Mouse (Mus musculus) forebrain, embryonic 13.5 days (tissue): ENCODE results near the gene Psmd11. TPM values are rescaled to one million over a fixed set of nuclear protein-coding genes. Genes with fewer than 3 reads are reported as not detected.
A peak's percentile ranks its signal among the peaks of the same experiment; 100 is the strongest.

Source experiments
- ATAC-seq: fragments of 200-750 bp; cut with Nextera tagmentation; 2 replicates; pipeline ENCODE4 v1.8.0; 2017
- H3K27ac ChIP-seq: fragments of 300-500 bp; sonication (generic); 2 replicates; pipeline ENCODE4 v1.5.1; 2015; ENCODE audit warnings: inconsistent platforms, mild to moderate bottlenecking, moderate library complexity
- H3K27me3 ChIP-seq: fragments of 300-500 bp; sonication (generic); 2 replicates; pipeline ENCODE4 v1.6.1; 2015; ENCODE audit warnings: mild to moderate bottlenecking, inconsistent platforms
- H3K36me3 ChIP-seq: fragments of 300-500 bp; sonication (generic); 2 replicates; pipeline ENCODE4 v1.6.1; 2015; ENCODE audit warnings: mild to moderate bottlenecking, inconsistent platforms; ENCODE audit not compliant: poor library complexity, severe bottlenecking
- H3K4me1 ChIP-seq: fragments of 300-500 bp; sonication (generic); 2 replicates; pipeline ENCODE4 v1.6.1; 2015; ENCODE audit warnings: inconsistent platforms
- H3K4me2 ChIP-seq: fragments of 300-500 bp; sonication (generic); 2 replicates; pipeline ENCODE4 v1.6.1; 2015; ENCODE audit warnings: inconsistent platforms, mild to moderate bottlenecking, moderate library complexity
- H3K4me3 ChIP-seq: fragments of 300-500 bp; sonication (generic); 2 replicates; pipeline ENCODE4 v1.5.1; 2015; ENCODE audit warnings: mild to moderate bottlenecking, inconsistent platforms
- H3K9ac ChIP-seq: fragments of 300-500 bp; sonication (generic); 2 replicates; pipeline ENCODE4 v1.6.1; 2015; ENCODE audit warnings: mild to moderate bottlenecking, inconsistent platforms
- H3K9me3 ChIP-seq: fragments of 300-500 bp; sonication (generic); replicated peaks from 2 replicates; pipeline ENCODE4 v1.6.1; 2016; ENCODE audit warnings: inconsistent platforms
- WGBS: fragments of 180-500 bp; shearing (Covaris S2); methylation state at CpG from one replicate; pipeline ENCODE4 v1.1.7; 2015; 5-methylcytosine and 5-hydroxymethylcytosine counted together
- polyA plus RNA-seq: library from polyadenylated mRNA; unstranded; fragments of >200 nt; fragmentation: Nextera tagmentation; extraction: Ambion mirVana; gene quantifications from 2 replicates; pipeline ENCODE4 v1.2.1, GENCODE M21; 2015

The Psmd11 gene
- polyA plus RNA-seq, 1 experiment from 2014 or later = 370 TPM

DNA sequence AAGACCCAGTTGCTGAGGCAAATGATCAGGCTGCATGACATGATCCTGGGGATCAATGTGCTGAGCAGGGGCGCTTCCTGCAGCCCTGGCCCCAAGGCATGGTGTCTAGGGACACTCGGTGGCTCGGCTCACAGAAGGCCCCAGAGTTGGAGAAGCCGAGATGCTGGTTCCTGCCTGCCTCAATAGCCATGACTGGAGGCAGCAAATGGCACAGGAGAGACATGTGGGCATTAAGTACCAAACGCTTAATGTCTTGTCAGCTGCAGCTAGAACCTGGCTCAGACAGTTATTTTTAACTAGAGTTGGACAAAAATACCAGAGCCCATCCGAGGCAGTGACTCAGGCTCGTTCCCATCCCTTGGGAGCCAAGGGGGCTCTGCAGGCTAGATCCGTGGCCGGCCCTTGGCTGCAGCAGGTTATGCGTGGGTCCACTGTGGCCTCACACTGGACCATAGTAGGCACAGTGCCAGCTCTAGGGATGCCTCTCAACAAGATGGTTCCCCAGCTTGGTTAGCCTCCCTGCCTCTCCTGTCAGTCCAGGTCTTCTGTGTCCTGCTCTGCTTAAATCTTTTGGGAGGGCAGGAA, 57.3 kb downstream of the Psmd11 start:
- Histone ChIP-seq H3K4me3 (no peak overlapping the region), H3K4me2 (no peak overlapping the region), H3K27me3 (peaks cover 6% of the 10 kb centered on the region; the same call in 1 of the 2 replicates), H3K9me3 (no peaks in the 10 kb centered on the region), H3K4me1 (peaks cover 90% of the 10 kb centered on the region), H3K36me3 (peaks cover 17% of the 10 kb centered on the region; the same call in 1 of the 2 replicates), H3K27ac (no peak overlapping the region), H3K9ac (peak overlapping the region; percentile 18; the same call in 1 of the 2 replicates)
- WGBS = 85% methylated on average over 10 of the region's 10 CpGs
- no peak for ATAC-seq

DNA sequence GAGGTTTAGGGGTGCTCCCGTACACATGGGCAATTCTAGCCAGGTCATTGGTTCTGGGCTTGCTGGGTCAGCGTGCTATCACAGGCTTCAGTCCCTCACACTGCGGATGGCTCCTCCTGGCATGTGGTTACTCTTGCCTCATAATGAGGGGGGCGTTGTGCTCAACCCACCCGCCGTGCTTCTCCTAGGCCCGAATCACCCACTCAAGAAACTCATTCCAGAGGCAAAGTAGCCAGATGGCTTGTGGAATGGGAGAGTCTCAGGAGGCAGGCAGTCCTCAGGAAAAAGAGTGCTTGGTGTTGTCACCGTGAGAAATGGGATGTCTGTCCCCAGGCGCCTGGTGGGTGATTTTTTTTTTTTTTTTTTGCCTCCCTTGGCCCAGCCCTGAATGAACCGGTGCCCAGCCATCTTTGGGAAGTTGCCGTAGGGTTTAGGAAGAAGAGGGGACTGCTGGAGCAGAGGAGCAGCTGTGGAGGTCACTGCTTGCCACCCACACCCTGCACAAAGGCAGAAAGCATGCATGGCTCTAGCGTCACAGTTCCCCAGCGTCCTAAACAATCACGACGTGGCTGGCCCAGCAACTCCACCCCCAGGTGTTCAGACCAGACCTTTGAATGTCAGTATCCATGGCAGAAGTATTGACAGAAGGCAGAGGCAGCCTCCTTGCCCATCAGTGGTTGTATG, 59.6 kb downstream of the Psmd11 start:
- 71% methylated on average over 15 of the region's 15 CpGs for WGBS
- Histone ChIP-seq H3K4me3 (no peak overlapping the region), H3K9ac (no peak overlapping the region), H3K4me1 (peaks cover 69% of the 10 kb centered on the region), H3K27ac (peak overlapping the region; percentile 76; the same call in 1 of the 2 replicates), H3K9me3 (no peaks in the 10 kb centered on the region), H3K4me2 (no peak overlapping the region), H3K27me3 (no peaks in the 10 kb centered on the region; the same call in 1 of the 2 replicates), H3K36me3 (peaks cover under 1% of the 10 kb centered on the region; the same call in 1 of the 2 replicates)
- ATAC-seq = no peak

DNA sequence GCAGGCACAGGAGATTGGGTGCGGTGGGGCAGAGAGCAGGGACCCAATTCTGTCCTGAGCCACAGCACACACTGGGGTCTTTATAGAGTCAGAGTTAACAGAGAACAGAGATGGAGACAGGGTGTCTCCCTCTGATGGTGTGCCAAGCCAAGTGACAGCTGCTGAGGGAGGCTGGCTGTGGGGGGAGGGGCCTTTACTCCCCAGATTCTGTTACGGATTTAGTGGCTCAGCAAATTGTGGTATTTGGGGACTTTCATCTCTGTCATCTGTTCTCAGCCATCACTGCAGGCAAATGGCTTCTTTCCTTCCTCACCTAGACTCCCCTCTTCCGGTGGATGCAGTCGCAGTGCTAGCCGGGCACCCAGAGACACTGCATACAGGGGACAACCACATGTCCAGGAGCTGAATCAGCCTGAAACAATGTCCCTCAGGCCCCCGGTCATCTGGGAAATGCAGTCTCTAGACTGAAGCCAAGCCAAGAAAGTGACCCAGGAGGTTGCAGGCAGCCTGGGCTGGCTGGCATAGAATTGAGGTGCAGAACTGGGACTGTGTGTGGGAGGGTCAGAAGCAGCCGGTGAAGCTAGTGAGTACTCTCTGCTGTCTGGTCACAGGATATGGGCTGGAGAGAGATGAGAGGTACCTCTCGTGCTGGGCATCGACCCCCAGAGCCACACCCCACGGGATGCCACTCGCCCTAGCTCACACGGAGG, 60.9 kb downstream of the Psmd11 start:
- WGBS = 55% methylated on average over 12 of the region's 12 CpGs
- Histone ChIP-seq H3K4me3 (no peak overlapping the region), H3K4me1 (peaks cover 57% of the 10 kb centered on the region), H3K4me2 (peak overlapping the region; percentile 6; the same call in 1 of the 2 replicates), H3K27me3 (no peaks in the 10 kb centered on the region), H3K36me3 (no peaks in the 10 kb centered on the region), H3K27ac (peak overlapping the region; percentile 76), H3K9ac (peak overlapping the region; percentile 35; the same call in 1 of the 2 replicates), H3K9me3 (no peaks in the 10 kb centered on the region)
- peak; percentile 26; the same call in 1 of the 2 replicates for ATAC-seq

DNA sequence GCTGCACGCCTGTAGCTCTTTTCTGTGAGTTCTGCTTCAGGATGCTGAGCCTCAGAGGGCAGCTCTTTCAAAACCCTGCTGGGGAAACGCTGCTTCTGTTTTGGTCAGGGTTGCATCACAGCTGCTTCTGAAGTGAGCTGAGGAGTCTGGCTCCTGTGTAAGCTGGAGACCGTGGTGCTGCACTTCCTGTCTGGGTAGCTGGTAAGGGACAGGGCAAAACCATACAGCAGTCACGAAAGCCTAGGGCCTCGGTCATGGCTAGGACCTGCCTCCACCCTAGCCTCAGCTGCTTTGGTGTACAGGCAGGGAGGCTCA, 61.4 kb downstream of the Psmd11 start:
- H3K4me3 ChIP-seq = no peak overlapping the region
- H3K27ac ChIP-seq = peak overlapping the region; percentile 76
- no peaks in the 10 kb centered on the region for H3K27me3 ChIP-seq

DNA sequence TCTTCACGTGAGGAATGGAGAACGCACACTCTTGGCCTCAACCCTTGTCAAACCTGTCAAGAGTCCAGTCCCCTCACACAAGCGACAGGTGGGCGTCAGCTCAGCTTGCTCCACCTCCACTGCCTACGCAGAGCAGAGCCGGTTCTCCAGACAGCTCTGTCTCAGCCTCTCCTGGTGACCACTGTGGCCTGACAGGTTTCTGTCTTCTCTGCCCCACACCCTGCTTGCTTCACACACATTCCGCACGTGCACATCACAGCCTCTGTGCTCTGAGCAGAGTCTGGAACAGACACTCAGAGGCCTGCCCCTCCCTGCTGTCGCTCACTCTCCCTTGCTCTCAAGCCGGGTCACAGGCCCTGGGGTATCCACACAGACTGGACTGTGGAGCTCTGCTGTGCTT, 62.4 kb downstream of the Psmd11 start:
- H3K36me3 ChIP-seq = no peaks in the 10 kb centered on the region
- no peaks in the 10 kb centered on the region for H3K9me3 ChIP-seq
- no peak overlapping the region for H3K27ac ChIP-seq
- peaks cover 46% of the 10 kb centered on the region for H3K4me1 ChIP-seq
- H3K27me3 ChIP-seq = no peaks in the 10 kb centered on the region
- WGBS = 76% methylated on average over 10 of the region's 10 CpGs
- H3K4me2 ChIP-seq = no peak overlapping the region
- H3K4me3 ChIP-seq = no peak overlapping the region
- no peak for ATAC-seq
- H3K9ac ChIP-seq = no peak overlapping the region

More for the DNA sequence above, 61.4 kb downstream of the Psmd11 start:
- no peaks in the 10 kb centered on the region for H3K36me3 ChIP-seq
- ATAC-seq = peak; percentile 12; the same call in 1 of the 2 replicates
- H3K4me2 ChIP-seq = no peak overlapping the region
- peak overlapping the region; percentile 35; the same call in 1 of the 2 replicates for H3K9ac ChIP-seq
- WGBS = 61% methylated on average over 5 of the region's 5 CpGs
- no peaks in the 10 kb centered on the region for H3K9me3 ChIP-seq
- peaks cover 55% of the 10 kb centered on the region for H3K4me1 ChIP-seq

DNA sequence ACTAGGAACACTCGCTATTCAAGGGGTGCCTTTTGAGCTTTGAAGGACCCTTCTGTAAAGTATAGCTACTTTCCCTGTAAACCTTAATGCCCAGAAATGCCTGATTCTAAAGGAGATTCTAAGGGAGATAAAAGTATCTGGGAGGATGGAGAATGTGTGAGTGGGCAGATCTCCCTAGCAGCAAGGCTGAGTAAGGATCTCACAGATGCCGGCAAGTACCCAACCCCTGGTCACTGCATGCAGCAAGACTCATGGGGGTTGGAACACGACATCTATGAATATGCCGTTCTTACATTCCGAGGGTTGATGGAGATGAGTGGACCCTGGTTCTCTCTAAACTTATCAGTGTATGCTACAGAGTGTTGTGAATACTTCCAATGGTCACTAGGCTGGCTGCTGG, 64.8 kb downstream of the Psmd11 start:
- 94% methylated on average over 5 of the region's 5 CpGs for WGBS
- no peaks in the 10 kb centered on the region for H3K36me3 ChIP-seq

DNA sequence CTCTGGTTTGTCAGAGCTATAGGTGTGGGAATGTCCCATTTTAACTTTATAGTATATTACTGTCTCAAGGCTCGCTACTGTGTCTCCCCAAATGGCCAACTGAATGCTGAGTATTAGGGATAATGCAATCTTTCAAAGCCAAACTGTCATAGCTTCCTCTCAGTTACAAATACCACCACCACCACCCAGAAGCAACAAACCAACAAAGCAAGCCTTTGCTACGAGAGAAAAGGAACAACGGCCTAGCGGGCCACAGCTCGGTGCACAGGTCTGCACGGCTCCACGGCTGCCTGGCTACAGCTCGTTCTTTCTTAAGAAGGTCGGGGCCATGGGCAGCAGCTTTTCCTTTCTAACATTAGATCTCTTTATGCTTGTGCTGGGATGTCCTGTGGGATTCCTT, 66.4 kb downstream of the Psmd11 start:
- peaks cover 30% of the 10 kb centered on the region for H3K4me1 ChIP-seq
- WGBS = 63% methylated on average over 9 of the region's 9 CpGs
- ATAC-seq = no peak

More for the DNA sequence above, 64.8 kb downstream of the Psmd11 start:
- H3K9me3 ChIP-seq = no peaks in the 10 kb centered on the region
- no peak overlapping the region for H3K27ac ChIP-seq
- no peak for ATAC-seq
- no peaks in the 10 kb centered on the region for H3K27me3 ChIP-seq
- H3K4me2 ChIP-seq = no peak overlapping the region
- H3K9ac ChIP-seq = no peak overlapping the region
- no peak overlapping the region for H3K4me3 ChIP-seq
- peaks cover 30% of the 10 kb centered on the region for H3K4me1 ChIP-seq

DNA sequence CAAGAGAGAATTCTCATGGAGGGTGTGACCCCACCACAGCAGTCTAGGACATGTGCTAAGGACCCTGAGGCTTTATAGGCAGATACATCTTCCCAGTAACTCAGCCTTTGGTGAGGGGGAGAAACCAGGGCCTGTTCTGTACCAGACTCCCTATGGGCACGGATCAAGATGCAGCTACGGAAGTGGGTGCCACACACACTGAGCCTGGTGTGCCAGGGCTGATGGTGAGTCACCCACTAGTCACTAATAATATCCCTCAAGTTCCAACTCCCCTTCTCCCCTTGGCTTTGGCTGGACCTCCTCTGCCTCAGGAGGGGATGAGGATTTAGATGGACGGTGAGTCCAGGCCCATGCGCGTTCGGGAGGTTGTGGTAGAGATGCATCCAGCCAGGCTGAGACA, 67.6 kb downstream of the Psmd11 start:
- no peak overlapping the region for H3K27ac ChIP-seq
- H3K4me3 ChIP-seq = no peak overlapping the region
- H3K4me1 ChIP-seq = peaks cover 33% of the 10 kb centered on the region
- no peak for ATAC-seq
- no peaks in the 10 kb centered on the region for H3K9me3 ChIP-seq
- no peak overlapping the region for H3K9ac ChIP-seq
- WGBS = 92% methylated on average over 6 of the region's 6 CpGs
- H3K27me3 ChIP-seq = no peaks in the 10 kb centered on the region
- H3K4me2 ChIP-seq = no peak overlapping the region
- no peaks in the 10 kb centered on the region for H3K36me3 ChIP-seq

More for the DNA sequence above, 66.4 kb downstream of the Psmd11 start:
- Histone ChIP-seq H3K9ac (no peak overlapping the region), H3K27me3 (no peaks in the 10 kb centered on the region), H3K36me3 (no peaks in the 10 kb centered on the region), H3K9me3 (no peaks in the 10 kb centered on the region), H3K4me3 (no peak overlapping the region), H3K4me2 (no peak overlapping the region), H3K27ac (no peak overlapping the region)

DNA sequence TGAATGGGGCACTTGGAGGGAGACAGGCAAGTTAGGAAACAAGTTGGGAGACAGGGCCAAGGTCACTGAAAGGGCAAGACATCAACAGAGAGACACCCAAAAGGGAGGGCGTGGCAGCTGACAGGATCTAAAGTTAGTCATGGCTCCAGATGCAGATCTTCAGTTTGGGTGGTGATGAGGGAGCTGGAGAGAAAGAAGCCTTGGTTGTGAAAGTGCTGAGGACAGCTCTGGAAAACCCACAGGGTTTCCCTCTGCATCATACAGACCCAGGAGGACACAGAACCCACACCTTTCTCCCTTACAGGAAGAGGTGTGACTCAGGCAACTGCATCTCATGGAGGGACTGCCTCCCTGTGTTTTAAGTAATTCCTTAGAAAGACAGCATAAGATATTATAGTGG, 68.2 kb downstream of the Psmd11 start:
- Histone ChIP-seq H3K4me1 (peaks cover 33% of the 10 kb centered on the region), H3K9me3 (no peaks in the 10 kb centered on the region), H3K27ac (no peak overlapping the region), H3K27me3 (no peaks in the 10 kb centered on the region), H3K36me3 (no peaks in the 10 kb centered on the region), H3K4me2 (no peak overlapping the region), H3K9ac (no peak overlapping the region), H3K4me3 (no peak overlapping the region)
- 94% methylated on average over 1 of the region's 1 CpGs for WGBS
- ATAC-seq = no peak

DNA sequence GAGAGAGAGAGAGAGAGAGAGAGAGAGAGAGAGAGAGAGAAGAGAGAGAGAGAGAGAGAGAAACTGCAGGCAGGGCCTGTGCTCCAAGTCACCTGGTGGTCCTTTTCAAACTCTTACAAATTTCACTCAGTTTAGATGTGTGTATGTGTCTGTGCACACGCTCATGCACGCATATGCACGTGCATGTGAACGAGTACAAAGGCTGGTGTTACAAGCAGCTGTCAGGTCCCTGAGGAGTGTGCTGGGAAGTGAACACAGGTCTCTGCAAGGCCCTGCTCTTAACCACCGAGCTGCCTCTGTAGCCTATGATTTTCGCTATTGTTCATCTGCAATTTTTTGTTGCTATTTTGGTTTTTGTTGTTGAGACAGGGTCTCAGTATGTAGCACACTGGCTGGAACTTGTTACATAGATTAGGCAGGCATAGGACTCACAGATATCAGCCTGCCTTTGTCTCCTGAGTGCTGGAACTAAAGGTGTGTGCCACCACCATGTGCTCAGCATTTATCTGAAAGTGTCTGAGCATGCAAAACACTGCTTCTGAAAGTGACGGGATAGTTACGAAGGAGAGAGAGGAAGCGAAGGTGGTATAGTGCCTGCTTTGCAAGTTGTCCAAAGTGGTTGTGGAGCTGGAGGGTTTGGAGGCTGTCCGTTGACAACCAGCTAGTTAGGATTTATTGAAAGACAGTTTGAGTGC, 69.0 kb downstream of the Psmd11 start:
- no peak for ATAC-seq
- H3K4me3 ChIP-seq = no peak overlapping the region
- H3K4me2 ChIP-seq = no peak overlapping the region
- H3K27me3 ChIP-seq = no peaks in the 10 kb centered on the region
- H3K9me3 ChIP-seq = no peaks in the 10 kb centered on the region
- no peak overlapping the region for H3K9ac ChIP-seq
- 81% methylated on average over 10 of the region's 10 CpGs for WGBS
- no peak overlapping the region for H3K27ac ChIP-seq
- H3K4me1 ChIP-seq = peaks cover 33% of the 10 kb centered on the region
- no peaks in the 10 kb centered on the region for H3K36me3 ChIP-seq

DNA sequence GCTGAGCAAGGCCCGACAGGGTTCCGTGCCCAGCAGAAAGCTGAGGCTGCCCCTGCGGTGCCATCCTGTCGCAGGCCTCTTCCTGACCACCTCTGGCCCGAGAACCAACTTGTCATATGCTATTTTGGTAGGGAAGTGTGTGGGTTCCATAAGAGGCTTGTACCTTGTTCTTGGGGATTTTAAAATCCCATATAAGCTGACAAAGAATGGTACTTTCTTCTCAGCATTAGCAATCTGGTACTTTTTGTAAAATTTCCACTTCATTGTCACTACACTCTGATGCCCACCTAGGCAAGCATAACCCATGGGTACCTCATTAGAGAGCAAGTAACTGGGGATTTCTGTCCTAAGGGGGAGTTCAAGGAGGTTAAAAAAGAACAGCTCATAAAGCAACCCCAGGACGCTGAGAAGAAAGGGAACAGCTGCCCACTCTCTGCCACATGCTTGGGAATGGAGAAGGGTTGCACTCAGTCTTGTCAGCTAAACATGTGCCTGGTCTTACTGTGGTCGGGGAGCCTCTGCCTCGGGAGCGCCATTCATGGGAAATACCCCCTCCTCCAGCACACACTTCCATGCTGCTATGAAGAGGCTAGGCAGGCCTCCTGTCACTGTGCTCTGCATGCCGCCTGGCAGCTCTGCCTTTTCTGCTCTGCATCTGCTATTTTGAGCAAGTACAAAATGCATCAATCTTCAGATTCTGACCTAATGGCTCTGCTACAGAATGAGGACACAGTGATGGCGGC, 70.1 kb downstream of the Psmd11 start:
- Histone ChIP-seq H3K27ac (peak overlapping the region; percentile 86), H3K9ac (peak overlapping the region; percentile 31), H3K4me2 (peak overlapping the region; percentile 22; the same call in 1 of the 2 replicates), H3K36me3 (no peaks in the 10 kb centered on the region), H3K27me3 (no peaks in the 10 kb centered on the region), H3K4me1 (peaks cover 39% of the 10 kb centered on the region), H3K9me3 (no peaks in the 10 kb centered on the region), H3K4me3 (no peak overlapping the region)
- WGBS = 43% methylated on average over 11 of the region's 11 CpGs
- peak; percentile 65; the same call in 1 of the 2 replicates for ATAC-seq
